Mouse (Mus musculus) embryonic fibroblast, embryonic 13.5 days (primary cell): ENCODE results near the gene Pglyrp2.

Experiments
- CTCF ChIP-seq: IDR thresholded peaks from 2 replicates; pipeline ENCODE4 v1.5.1; 2011; ENCODE audit warnings: mild to moderate bottlenecking, control low read depth, low read length, moderate library complexity, borderline replicate concordance; ENCODE audit not compliant: insufficient read depth
- POLR2A ChIP-seq: IDR thresholded peaks from 2 replicates; pipeline ENCODE4 v1.6.1; 2011; ENCODE audit warnings: low read depth, mild to moderate bottlenecking, control low read depth, low read length, moderate library complexity

DNA sequence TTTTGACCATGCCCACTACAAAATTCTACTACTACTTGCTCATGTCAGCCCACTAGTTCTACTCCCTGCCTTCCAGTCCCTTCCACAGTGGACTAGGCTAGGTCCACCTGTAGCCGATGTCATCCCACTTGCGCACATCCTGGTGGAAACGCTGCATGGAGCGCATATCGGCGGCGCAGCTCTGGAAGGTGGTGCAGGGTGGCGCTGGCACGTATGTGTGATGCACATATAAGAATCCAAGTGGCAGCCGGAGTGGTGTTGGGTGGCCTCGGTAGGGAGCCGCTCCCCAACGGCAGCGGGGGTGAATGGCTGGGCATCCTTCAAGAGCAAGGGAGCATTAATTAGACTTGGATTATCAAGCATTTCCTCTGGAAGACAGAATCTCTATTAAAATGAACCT is 7.2 kb downstream of the Pglyrp2 start:
- TF ChIP-seq CTCF (no peak), POLR2A (no peak)
